9 mouse cellular contexts compared by ENCODE assay signal in the genomic region with DNA sequence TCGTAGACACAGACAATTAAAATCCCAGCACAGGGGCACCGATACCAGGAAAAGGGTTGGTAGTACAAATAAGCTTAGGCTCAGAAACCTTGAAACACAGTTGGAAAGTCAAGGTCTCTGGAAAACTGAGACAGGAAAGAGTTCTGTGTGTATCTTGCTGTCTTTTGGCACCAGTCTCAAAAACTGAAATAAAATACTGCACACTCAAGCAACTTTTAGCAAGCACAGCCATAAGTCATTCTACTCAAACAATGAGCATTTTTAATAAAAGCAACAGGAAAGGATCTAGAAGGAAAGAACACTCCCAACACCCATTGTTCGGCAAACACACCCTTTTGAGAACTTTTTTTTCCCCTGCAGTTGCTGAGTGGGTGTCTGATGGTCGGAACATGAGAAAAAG. TPM values are rescaled to one million over a fixed set of nuclear protein-coding genes. Genes with fewer than 3 reads are reported as not detected.
DNase-seq lines count a peak whose midpoint lies in the region; ATAC-seq and TF ChIP-seq lines count a peak whose summit lies in the region.
"Had no signal": no experiment of that assay in that cellular context is flagged by ENCODE, and none has a peak within 500 bp of the region (broad histone marks: within the 10 kb centered on the region; RNA-seq: fewer than 3 reads in every experiment).

A gene (plus strand): TSS at position 359 of the 400 bp plus-strand sequence.

- no peak for ATAC-seq in hematopoietic stem cell, adult 5-6 weeks (replicated peaks in 1 of 2; ENCODE audit: insufficient read depth in 1 of 2, low FRiP score in 2 of 2, low TSS enrichment in 1 of 2, low read depth in 1 of 2, poor library complexity in 2 of 2, severe bottlenecking in 2 of 2)
- ATAC-seq in limb, embryonic 15.5 days (ENCODE audit: insufficient number of reproducible peaks, low FRiP score, low TSS enrichment, low read depth) = no peak

- H3K79me2 ChIP-seq in liver, adult 2 months (ENCODE audit: control insufficient read depth, insufficient read depth, low read length) = no peaks in the 10 kb centered on the region; the same call in 1 of the 2 replicates

- H3K27ac ChIP-seq in liver, adult 2 months (replicated peaks; ENCODE audit: insufficient read depth, low read depth, low read length) = peak within 1 kb of the TSS; percentile 71
- no peak within 1 kb of the TSS for H3K27ac ChIP-seq in embryonic fibroblast, embryonic 13.5 days (ENCODE audit: insufficient read depth, low read length)
- 0 out of 2 replicates have a peak within 1 kb of the TSS, but pooled peaks have one; percentile 3 for H3K27ac ChIP-seq in limb, embryonic 15.5 days
- H3K27ac ChIP-seq: liver, embryonic 15.5 days had no signal

- peak within 1 kb of the TSS; percentile 44 for H3K4me3 ChIP-seq in liver, adult 2 months (ENCODE audit: insufficient read depth, low read depth, low read length)
- H3K4me3 ChIP-seq in embryonic fibroblast, embryonic 13.5 days (ENCODE audit: insufficient read depth, low read length) = no peak within 1 kb of the TSS
- no peak within 1 kb of the TSS for H3K4me3 ChIP-seq in limb, embryonic 15.5 days
- H3K4me3 ChIP-seq: liver, embryonic 15.5 days had no signal

- H3K4me1 ChIP-seq in liver, adult 2 months (ENCODE audit: control insufficient read depth, insufficient read depth, low read length) = no peaks in the 10 kb centered on the region; the same call in 1 of the 2 replicates
- H3K4me1 ChIP-seq in embryonic fibroblast, embryonic 13.5 days (ENCODE audit: control insufficient read depth, insufficient read depth, low read length) = no peaks in the 10 kb centered on the region; the same call in 1 of the 2 replicates
- H3K4me1 ChIP-seq in limb, embryonic 15.5 days = peaks cover 5% of the 10 kb centered on the region; the same call in 1 of the 2 replicates
- H3K4me1 ChIP-seq: liver, embryonic 15.5 days had no signal

- no peak within 1 kb of the TSS for H3K9ac ChIP-seq in liver, adult 2 months (ENCODE audit: low read depth, low read length)
- no peak within 1 kb of the TSS for H3K9ac ChIP-seq in limb, embryonic 15.5 days
- H3K9ac ChIP-seq: liver, embryonic 15.5 days had no signal

- DNase-seq in liver, adult 2 months (ENCODE audit: extremely low read depth, low read depth, low spot score) = no peak
- no peak for DNase-seq in liver
- no peak for DNase-seq in right cerebral cortex, adult 2 months (ENCODE audit: low spot score in 2 of 2)
- DNase-seq in natural killer cell, adult 2 months (ENCODE audit: low spot score in 2 of 2) = no peak
- no peak for DNase-seq in frontal cortex, postnatal 25 days (ENCODE audit: low spot score in 2 of 2)

- 70% methylated on average over 4 of the region's 4 CpGs for WGBS in liver, adult 2 months
- WGBS in limb, embryonic 15.5 days = 65% methylated on average over 4 of the region's 4 CpGs

- no peaks in the 10 kb centered on the region for H3K27me3 ChIP-seq in liver, adult 2 months (ENCODE audit: control insufficient read depth, insufficient read depth, low read length)
- no peaks in the 10 kb centered on the region for H3K27me3 ChIP-seq in limb, embryonic 15.5 days

- TF ChIP-seq POLR2A in liver, adult 2 months (IDR thresholded peaks at IDR 0.05; ENCODE audit: extremely low read depth, insufficient read depth, low read length) = no peak
- TF ChIP-seq POLR2A in embryonic fibroblast, embryonic 13.5 days (IDR thresholded peaks at IDR 0.05; ENCODE audit: low read depth, low read length) = no peak

- no peaks in the 10 kb centered on the region for H3K36me3 ChIP-seq in liver, adult 2 months (ENCODE audit: control insufficient read depth, insufficient read depth, low read length)
- H3K36me3 ChIP-seq in limb, embryonic 15.5 days = no peaks in the 10 kb centered on the region
- H3K36me3 ChIP-seq: liver, embryonic 15.5 days had no signal

- H3K9me3 ChIP-seq in limb, embryonic 15.5 days = no peaks in the 10 kb centered on the region
- H3K9me3 ChIP-seq: liver, embryonic 15.5 days had no signal

- no peak for TF ChIP-seq CTCF in liver, adult 2 months (IDR thresholded peaks at IDR 0.05; ENCODE audit: low read depth, low read length)
- TF ChIP-seq CTCF in embryonic fibroblast, embryonic 13.5 days (IDR thresholded peaks at IDR 0.05; ENCODE audit: borderline replicate concordance, insufficient read depth, low read length) = no peak

- H3K4me2 ChIP-seq in limb, embryonic 15.5 days = no peak within 1 kb of the TSS
- H3K4me2 ChIP-seq: liver, embryonic 15.5 days had no signal

RNA-seq across cellular contexts. Expression of the gene that starts here (rescaled TPM):
- 3.8 and 4.1 TPM in 2 replicates for total RNA-seq in liver, adult 2 months (2014; rRNA removed)
- 1.8 and 2.2 TPM in 2 replicates for polyA plus RNA-seq in liver, adult 2 months (2012; rRNA removed)
- 25.9 and 32.1 TPM in 2 replicates for polyA plus RNA-seq in embryonic fibroblast, embryonic 13.5 days (2011; ENCODE audit: insufficient read length, low read depth, missing spikeins)
- total RNA-seq in hematopoietic stem cell, adult 5-6 weeks (2017) = 16.1 and 21.2 TPM in 2 replicates
- 30.4 and 32.9 TPM in 2 replicates for polyA plus RNA-seq in limb, embryonic 15.5 days (2015; fragmentation: Nextera tagmentation; extraction: Ambion mirVana)
